ENCODE assay signal across 8 mouse cellular contexts in the genomic region with DNA sequence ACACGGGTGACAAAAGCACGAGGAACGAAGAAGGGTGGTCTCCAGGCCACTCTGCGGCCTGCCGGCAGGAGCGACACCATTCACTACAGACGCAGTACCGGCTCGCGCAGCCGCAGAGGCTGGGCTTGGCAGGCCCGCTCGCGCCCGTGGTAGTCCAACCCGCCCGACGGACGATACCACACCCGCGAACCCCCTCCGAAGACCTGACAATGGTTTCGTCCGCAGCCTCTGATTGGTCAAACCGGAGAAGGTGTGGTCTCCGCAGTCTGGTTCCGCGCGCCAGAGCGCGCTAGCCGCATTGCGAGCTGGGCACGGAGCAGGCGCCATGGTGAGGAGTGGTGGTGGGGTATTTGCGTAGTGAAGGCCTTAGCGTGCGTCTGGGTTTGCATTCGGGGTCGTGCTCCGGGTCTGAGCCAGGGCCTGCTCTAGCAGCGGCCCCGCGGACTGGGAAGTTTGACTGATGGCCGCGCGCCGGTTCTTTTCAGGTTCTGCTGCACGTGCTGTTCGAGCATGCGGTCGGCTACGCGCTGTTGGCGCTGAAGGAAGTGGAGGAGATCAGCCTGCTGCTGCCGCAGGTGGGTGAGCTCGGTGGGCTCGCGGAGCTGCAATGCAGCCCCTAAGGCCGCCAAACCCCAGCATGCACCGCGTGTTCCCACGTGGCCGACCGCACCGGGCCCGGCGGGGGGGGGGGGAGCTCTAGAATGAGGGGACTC. TPM values are rescaled to one million over a fixed set of nuclear protein-coding genes. Genes with fewer than 3 reads are reported as not detected.
DNase-seq lines count a peak whose midpoint lies in the region; ATAC-seq and TF ChIP-seq lines count a peak whose summit lies in the region.

A gene (plus strand): TSS at position 282 of the 713 bp plus-strand sequence.

- H3K9ac ChIP-seq in heart, embryonic 12.5 days: peak within 1 kb of the TSS; percentile 96
- peak within 1 kb of the TSS; percentile 90 for H3K9ac ChIP-seq in kidney, postnatal 0 days (ENCODE audit: low read depth, low read length)
- peak within 1 kb of the TSS; percentile 100 for H3K9ac ChIP-seq in liver, embryonic 11.5 days (ENCODE audit: low read depth, low read length)
- H3K9ac ChIP-seq in stomach, embryonic 14.5 days (replicated peaks; ENCODE audit: low read depth, low read length): peak within 1 kb of the TSS; percentile 87

- peaks cover 37% of the 10 kb centered on the region for H3K36me3 ChIP-seq in heart, embryonic 12.5 days
- H3K36me3 ChIP-seq in kidney, postnatal 0 days (ENCODE audit: insufficient read depth, low read length): peaks cover 23% of the 10 kb centered on the region
- peaks cover 32% of the 10 kb centered on the region for H3K36me3 ChIP-seq in liver, embryonic 11.5 days (ENCODE audit: control insufficient read depth, insufficient read depth, low read length)
- peaks cover 37% of the 10 kb centered on the region for H3K36me3 ChIP-seq in stomach, embryonic 14.5 days (ENCODE audit: control insufficient read depth, insufficient read depth, low read length)

- no peaks in the 10 kb centered on the region for H3K9me3 ChIP-seq in heart, embryonic 12.5 days (replicated peaks)
- H3K9me3 ChIP-seq in kidney, postnatal 0 days (replicated peaks; ENCODE audit: low read length): no peaks in the 10 kb centered on the region
- H3K9me3 ChIP-seq in liver, embryonic 11.5 days (ENCODE audit: control insufficient read depth, low read length): no peaks in the 10 kb centered on the region
- no peaks in the 10 kb centered on the region for H3K9me3 ChIP-seq in stomach, embryonic 14.5 days (ENCODE audit: control insufficient read depth, low read depth, low read length)

- peak; percentile 93 for ATAC-seq in erythroid progenitor cell, adult 5-6 weeks (replicated peaks; ENCODE audit: low FRiP score, poor library complexity, severe bottlenecking)
- peak; percentile 98 for ATAC-seq in heart, embryonic 12.5 days (ENCODE audit: insufficient number of reproducible peaks, low FRiP score)
- ATAC-seq in kidney, postnatal 0 days (replicated peaks; ENCODE audit: low FRiP score, low read depth): peak; percentile 96
- ATAC-seq in liver, embryonic 11.5 days (replicated peaks; ENCODE audit: low FRiP score): peak; percentile 95
- ATAC-seq in stomach, embryonic 14.5 days (ENCODE audit: insufficient number of reproducible peaks, insufficient read depth, low FRiP score, low read depth): peak; percentile 98

- no peak; the same call in 1 of the 2 replicates for TF ChIP-seq CTCF in kidney, postnatal 0 days (IDR thresholded peaks at IDR 0.05; ENCODE audit: low read depth)

- H3K27ac ChIP-seq in heart, embryonic 12.5 days (ENCODE audit: poor library complexity, severe bottlenecking): peak within 1 kb of the TSS; percentile 93
- H3K27ac ChIP-seq in kidney, postnatal 0 days: peak within 1 kb of the TSS; percentile 92
- H3K27ac ChIP-seq in liver, embryonic 11.5 days (ENCODE audit: low read depth, low read length): peak within 1 kb of the TSS; percentile 92
- H3K27ac ChIP-seq in stomach, embryonic 14.5 days (ENCODE audit: low read length): peak within 1 kb of the TSS; percentile 84

- H3K27me3 ChIP-seq in heart, embryonic 12.5 days (replicated peaks): no peaks in the 10 kb centered on the region
- no peaks in the 10 kb centered on the region for H3K27me3 ChIP-seq in kidney, postnatal 0 days (ENCODE audit: insufficient read depth, low read length)
- no peaks in the 10 kb centered on the region for H3K27me3 ChIP-seq in liver, embryonic 11.5 days (replicated peaks; ENCODE audit: control insufficient read depth, insufficient read depth, low read length)
- H3K27me3 ChIP-seq in stomach, embryonic 14.5 days (ENCODE audit: control insufficient read depth, insufficient read depth, low read length): no peaks in the 10 kb centered on the region

- peak within 1 kb of the TSS; percentile 90 for H3K4me3 ChIP-seq in heart, embryonic 12.5 days
- H3K4me3 ChIP-seq in kidney, postnatal 0 days (replicated peaks; ENCODE audit: low read depth, low read length): peak within 1 kb of the TSS; percentile 78
- H3K4me3 ChIP-seq in liver, embryonic 11.5 days (ENCODE audit: low read depth, low read length): peak within 1 kb of the TSS; percentile 97
- H3K4me3 ChIP-seq in stomach, embryonic 14.5 days (ENCODE audit: low read depth, low read length): peak within 1 kb of the TSS; percentile 85

- WGBS in heart, embryonic 12.5 days: under 1% methylated on average over 68 of the region's 68 CpGs
- WGBS in kidney, postnatal 0 days: 1% methylated on average over 68 of the region's 68 CpGs
- under 1% methylated on average over 68 of the region's 68 CpGs for WGBS in liver, embryonic 11.5 days
- under 1% methylated on average over 67 of the region's 68 CpGs for WGBS in stomach, embryonic 14.5 days

- DNase-seq in CD4-positive helper T cell, adult 2 months (ENCODE audit: low read depth, low spot score): peak; percentile 97
- peak; percentile 96 for DNase-seq in brain, embryonic 18.5 days (ENCODE audit: low read depth, low spot score)
- peak; percentile 99 for DNase-seq in kidney, postnatal 0 days (ENCODE audit: low spot score)
- DNase-seq in liver, embryonic 11.5 days (ENCODE audit: low spot score): peak; percentile 100
- DNase-seq in naive thymus-derived CD4-positive, alpha-beta T cell, adult 2 months (ENCODE audit: low read depth): peak; percentile 99

- peaks cover 30% of the 10 kb centered on the region for H3K4me1 ChIP-seq in heart, embryonic 12.5 days (replicated peaks)
- H3K4me1 ChIP-seq in kidney, postnatal 0 days (replicated peaks; ENCODE audit: insufficient read depth, low read length): no peaks in the 10 kb centered on the region; the same call in 1 of the 2 replicates
- H3K4me1 ChIP-seq in liver, embryonic 11.5 days (replicated peaks; ENCODE audit: control insufficient read depth, insufficient read depth, low read length): peaks cover 21% of the 10 kb centered on the region
- H3K4me1 ChIP-seq in stomach, embryonic 14.5 days (ENCODE audit: control insufficient read depth, insufficient read depth, low read length): peaks cover 4% of the 10 kb centered on the region; the same call in 1 of the 2 replicates

- peak within 1 kb of the TSS; percentile 88 for H3K4me2 ChIP-seq in heart, embryonic 12.5 days
- peak within 1 kb of the TSS; percentile 82 for H3K4me2 ChIP-seq in kidney, postnatal 0 days (ENCODE audit: low read length)
- H3K4me2 ChIP-seq in liver, embryonic 11.5 days: peak within 1 kb of the TSS; percentile 91
- peak within 1 kb of the TSS; percentile 73 for H3K4me2 ChIP-seq in stomach, embryonic 14.5 days (replicated peaks; ENCODE audit: low read depth, low read length)

RNA-seq across cellular contexts. Expression of the gene that starts here (rescaled TPM):
- 125 and 137 TPM in 2 replicates for total RNA-seq in erythroid progenitor cell, adult 5-6 weeks (2015; ENCODE audit: low replicate concordance)
- 121 and 150 TPM in 2 replicates for total RNA-seq in erythroid progenitor cell, adult 5-6 weeks (2017; ENCODE audit: low replicate concordance)
- polyA plus RNA-seq in heart, embryonic 12.5 days (2016; fragmentation: Nextera tagmentation; extraction: Ambion mirVana): 192 and 193 TPM in 2 replicates
- 178 and 194 TPM in 2 replicates for polyA plus RNA-seq in kidney, postnatal 0 days (2015; fragmentation: Nextera tagmentation; extraction: Ambion mirVana)
- 516 and 536 TPM in 2 replicates for polyA plus RNA-seq in liver, embryonic 11.5 days (2014; fragmentation: Nextera tagmentation; extraction: Ambion mirVana)
- 273 and 305 TPM in 2 replicates for polyA plus RNA-seq in stomach, embryonic 14.5 days (2014; fragmentation: Nextera tagmentation; extraction: Ambion mirVana)

Comparison
In these comparisons a context has a peak if more than half of its experiments do, and no peak if none do; other contexts are left out.
1. Peak in every context shown above with its lines: DNase-seq, ATAC-seq, H3K4me3 ChIP-seq and H3K27ac ChIP-seq.